Mouse (Mus musculus): ENCODE data around the gene Slc26a10.

- TF ChIP-seq POLR2A (IDR thresholded peaks at IDR 0.05; ENCODE audit: borderline replicate concordance, extremely low read depth, insufficient read depth, insufficient read length, poor library complexity, severe bottlenecking) (no peak), CTCF (IDR thresholded peaks at IDR 0.05; ENCODE audit: borderline replicate concordance, extremely low read depth, insufficient read depth, insufficient read length) (no peak)
Measured at GRCm38 (mm10) chr10:127187371-127188078, 7.1 kb upstream of the Slc26a10 start.
